Mouse (Mus musculus): ENCODE measurements around the gene Nedd9. TPM values are rescaled to one million over a fixed set of nuclear protein-coding genes. Genes with fewer than 3 reads are reported as not detected.

Gene Nedd9
- total RNA-seq, 2 experiments from 2014 or later = 8.7 to 19.7 TPM

GRCm38 (mm10) chr13:41355552-41355951 lies 131.6 kb downstream of the Nedd9 start:
- ATAC-seq (replicated peaks; ENCODE audit: low FRiP score, poor library complexity, severe bottlenecking) = no peak

- ATAC-seq (replicated peaks; ENCODE audit: low FRiP score, poor library complexity, severe bottlenecking) = no peak
Observed at GRCm38 (mm10) chr13:41354591-41354990, 132.6 kb downstream of the Nedd9 start.

GRCm38 (mm10) chr13:41353676-41354075 lies 133.5 kb downstream of the Nedd9 start:
- no peak for ATAC-seq (replicated peaks; ENCODE audit: low FRiP score, poor library complexity, severe bottlenecking)

- no peak for ATAC-seq (replicated peaks; ENCODE audit: low FRiP score, poor library complexity, severe bottlenecking)
Observed at GRCm38 (mm10) chr13:41352352-41352751, 134.8 kb downstream of the Nedd9 start.

GRCm38 (mm10) chr13:41350589-41350988 lies 136.6 kb downstream of the Nedd9 start:
- ATAC-seq (replicated peaks; ENCODE audit: low FRiP score, poor library complexity, severe bottlenecking) = no peak

GRCm38 (mm10) chr13:41349770-41350169 lies 137.4 kb downstream of the Nedd9 start:
- ATAC-seq (replicated peaks; ENCODE audit: low FRiP score, poor library complexity, severe bottlenecking) = no peak

DNA sequence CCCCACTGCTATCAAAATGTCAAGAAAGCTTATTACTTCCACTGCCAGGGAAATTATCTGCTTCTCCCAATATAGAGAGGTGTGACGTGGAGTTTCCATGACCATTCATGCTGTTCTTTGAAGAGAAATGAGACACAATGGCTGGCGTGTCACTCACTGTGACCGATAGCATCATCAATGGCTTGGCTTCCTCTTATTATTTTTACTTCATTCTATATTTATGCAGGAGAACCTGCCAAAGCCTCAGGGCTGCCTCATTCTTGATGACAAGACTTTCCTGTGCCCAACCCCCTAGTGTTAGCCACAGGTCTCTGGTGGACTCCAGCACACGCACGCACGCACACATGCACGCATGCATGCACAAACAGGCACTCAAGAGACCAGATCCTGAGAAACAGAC lies 141.4 kb downstream of the Nedd9 start:
- no peak for ATAC-seq (replicated peaks; ENCODE audit: low FRiP score, poor library complexity, severe bottlenecking)

GRCm38 (mm10) chr13:41345306-41345705 lies 141.9 kb downstream of the Nedd9 start:
- no peak for ATAC-seq (replicated peaks; ENCODE audit: low FRiP score, poor library complexity, severe bottlenecking)

DNA sequence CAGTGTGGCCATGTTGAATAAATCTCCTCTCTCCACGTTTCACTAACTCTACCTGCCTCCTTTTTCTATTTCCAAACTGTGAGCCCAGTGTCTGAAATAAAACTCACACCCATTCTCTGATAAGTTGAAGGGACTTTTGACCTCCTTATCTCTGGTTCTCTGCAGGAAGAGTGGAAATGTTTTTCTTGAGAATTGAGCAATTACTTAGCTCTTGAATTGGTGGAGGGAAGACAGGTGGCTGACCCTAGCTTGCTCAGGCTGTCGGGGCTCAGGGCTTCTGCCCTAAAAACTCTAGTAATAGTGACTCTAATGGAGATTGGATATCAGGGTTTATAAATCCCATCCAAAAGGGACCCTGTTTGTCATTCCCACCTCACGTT lies 143.3 kb downstream of the Nedd9 start:
- ATAC-seq (replicated peaks; ENCODE audit: low FRiP score, poor library complexity, severe bottlenecking) = no peak

GRCm38 (mm10) chr13:41343163-41343886 lies 143.8 kb downstream of the Nedd9 start:
- no peak for ATAC-seq (replicated peaks; ENCODE audit: low FRiP score, poor library complexity, severe bottlenecking)

DNA sequence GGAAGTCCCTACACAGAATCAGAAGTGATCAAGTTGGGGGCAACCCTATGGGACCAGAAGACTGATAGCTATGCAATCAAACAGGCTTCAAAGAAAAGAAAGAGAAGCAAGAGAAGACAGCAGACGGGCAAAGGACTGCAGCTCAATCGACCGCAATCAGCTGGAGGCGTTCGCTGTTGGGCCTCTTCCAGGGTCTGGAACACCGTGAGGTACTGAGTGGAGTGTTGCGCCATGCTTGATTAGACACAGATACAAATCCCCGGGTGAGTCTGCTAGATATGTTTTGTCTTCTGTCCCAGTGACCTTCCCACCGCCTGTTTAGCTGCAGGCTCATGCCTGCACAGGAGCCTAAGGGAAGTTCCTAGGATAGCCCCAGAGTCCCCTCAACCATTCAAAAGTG lies 145.7 kb downstream of the Nedd9 start:
- ATAC-seq (replicated peaks; ENCODE audit: low FRiP score, poor library complexity, severe bottlenecking) = no peak

DNA sequence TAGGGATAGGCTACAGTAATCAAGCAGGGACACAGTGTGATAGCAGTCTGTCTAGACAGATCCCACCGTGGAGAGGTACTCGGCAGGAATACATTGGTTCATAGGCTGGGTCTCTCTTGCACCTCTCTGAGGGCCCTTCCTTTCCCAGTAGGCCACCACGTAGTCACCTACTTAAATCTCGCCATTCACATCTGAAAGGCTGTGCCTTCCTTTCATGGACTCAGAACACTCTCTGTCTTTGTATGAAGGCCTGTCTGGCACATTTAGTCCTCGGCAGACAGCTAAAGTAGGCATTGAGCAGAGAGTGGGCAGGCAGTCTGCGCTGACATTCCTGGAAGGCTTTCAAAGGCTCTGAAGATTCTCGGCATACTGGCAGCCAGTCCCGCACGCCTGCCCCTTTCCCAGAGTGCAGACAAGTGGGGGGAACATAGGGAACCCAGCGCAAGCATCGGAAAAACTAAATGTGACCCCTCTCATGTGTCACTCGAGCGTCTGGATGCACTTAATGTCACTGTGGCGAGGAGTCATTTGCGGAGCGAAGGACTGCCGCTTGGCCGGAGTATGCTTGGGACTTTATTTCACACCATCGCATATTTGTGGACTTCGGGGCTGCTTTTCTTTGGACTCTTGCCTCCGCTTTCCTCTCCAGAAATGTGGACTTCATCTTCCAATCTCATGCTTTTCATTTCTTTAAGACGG lies 147.4 kb downstream of the Nedd9 start:
- ATAC-seq (replicated peaks; ENCODE audit: low FRiP score, poor library complexity, severe bottlenecking) = no peak

DNA sequence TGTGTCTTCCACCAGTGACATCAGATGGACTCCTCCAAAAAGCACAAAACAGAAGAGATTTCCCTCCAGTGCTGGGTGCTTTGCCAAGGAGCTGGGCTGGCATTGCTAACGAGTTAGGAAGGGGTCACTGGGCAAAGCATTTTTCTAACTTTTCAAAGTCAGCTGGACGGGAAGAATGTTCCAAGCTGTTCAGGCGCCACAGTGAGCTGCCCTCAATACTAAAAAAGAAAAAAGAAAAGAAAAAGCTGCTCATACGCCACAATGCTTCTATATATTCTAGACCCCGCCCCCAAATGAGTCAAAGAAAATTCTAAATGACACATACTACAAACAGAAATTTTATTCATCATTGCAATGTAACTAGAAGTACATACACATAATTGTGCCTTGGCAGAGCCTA lies 148.0 kb downstream of the Nedd9 start:
- ATAC-seq (replicated peaks; ENCODE audit: low FRiP score, poor library complexity, severe bottlenecking) = no peak

DNA sequence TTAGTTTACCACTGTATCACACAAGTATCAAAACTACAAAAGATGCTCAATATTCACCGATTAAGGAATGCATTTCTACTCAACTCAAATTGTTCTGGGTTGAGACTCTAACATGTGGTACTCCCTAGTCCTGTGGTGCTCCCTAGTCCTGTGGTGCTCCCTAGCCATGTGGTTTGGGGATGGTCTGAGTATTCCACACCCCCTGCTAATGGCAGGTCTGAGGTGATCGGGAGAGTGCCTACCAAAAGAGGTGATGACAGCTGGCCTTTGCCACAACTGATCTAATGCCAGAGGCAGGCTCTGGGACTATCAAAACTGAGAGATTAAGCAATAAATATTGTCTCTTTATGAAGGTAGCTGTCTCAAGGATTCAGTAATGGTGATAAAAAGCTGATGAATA lies 149.8 kb downstream of the Nedd9 start:
- no peak for ATAC-seq (replicated peaks; ENCODE audit: low FRiP score, poor library complexity, severe bottlenecking)

GRCm38 (mm10) chr13:41336260-41336659 lies 150.9 kb downstream of the Nedd9 start:
- ATAC-seq (replicated peaks; ENCODE audit: low FRiP score, poor library complexity, severe bottlenecking) = no peak

- no peak for ATAC-seq (replicated peaks; ENCODE audit: low FRiP score, poor library complexity, severe bottlenecking)
Observed at GRCm38 (mm10) chr13:41335767-41336166, 151.4 kb downstream of the Nedd9 start.

DNA sequence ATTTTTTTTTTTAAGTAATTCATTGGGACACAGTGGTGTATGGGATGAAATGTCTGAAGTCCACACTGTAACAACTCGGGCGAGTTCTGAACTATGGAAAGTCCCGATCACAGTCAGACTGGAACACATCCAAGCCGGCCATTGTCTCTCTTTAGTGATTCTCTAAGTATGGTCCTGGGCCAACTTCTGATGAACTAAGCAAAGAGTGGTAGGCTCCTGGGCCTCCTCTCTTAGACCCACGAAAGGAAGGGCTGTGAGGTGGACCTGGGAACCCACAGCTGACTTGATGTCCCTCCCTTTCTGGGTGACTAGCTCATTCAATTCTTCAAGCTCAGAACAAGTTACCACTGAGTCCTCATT lies 152.5 kb downstream of the Nedd9 start:
- no peak for ATAC-seq (replicated peaks; ENCODE audit: low FRiP score, poor library complexity, severe bottlenecking)

DNA sequence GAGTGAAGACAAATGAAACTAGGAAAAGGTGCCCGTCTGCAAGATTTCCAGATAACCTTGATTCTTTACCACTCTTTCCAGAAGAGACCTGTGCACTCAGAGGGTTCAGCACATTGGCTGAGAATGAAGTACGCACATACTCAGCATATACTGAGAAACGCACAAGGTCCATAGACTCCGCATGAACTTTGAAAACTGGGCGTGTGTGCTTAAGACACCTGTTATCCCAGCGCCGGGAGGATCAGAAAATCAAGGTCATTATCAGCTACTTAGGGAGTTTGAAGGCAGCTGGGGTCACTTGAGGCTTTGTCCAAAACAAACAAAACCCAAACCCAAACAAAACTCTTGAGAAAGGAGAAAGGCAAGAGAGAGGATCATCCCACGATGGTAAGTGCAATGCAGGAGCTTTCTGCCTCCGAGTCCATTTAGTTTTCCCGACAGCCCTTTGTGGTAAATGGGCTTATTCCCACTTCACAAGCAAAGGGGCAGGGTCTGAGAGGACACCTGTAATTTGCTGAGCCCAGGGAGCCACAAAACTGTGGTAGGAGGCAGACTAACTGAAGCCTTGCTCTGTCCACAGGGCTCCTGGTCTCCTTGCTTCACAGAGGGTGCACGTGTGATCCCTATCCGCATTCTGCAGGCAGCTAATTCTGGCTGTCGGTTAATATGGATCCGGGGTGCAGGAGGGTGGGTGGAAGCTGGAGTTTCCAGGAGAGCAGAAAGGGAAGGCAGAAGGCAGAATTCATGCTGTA lies 153.1 kb downstream of the Nedd9 start:
- ATAC-seq (replicated peaks; ENCODE audit: low FRiP score, poor library complexity, severe bottlenecking) = no peak

- no peak for ATAC-seq (replicated peaks; ENCODE audit: low FRiP score, poor library complexity, severe bottlenecking)
Observed at GRCm38 (mm10) chr13:41331671-41332340, 155.4 kb downstream of the Nedd9 start.

DNA sequence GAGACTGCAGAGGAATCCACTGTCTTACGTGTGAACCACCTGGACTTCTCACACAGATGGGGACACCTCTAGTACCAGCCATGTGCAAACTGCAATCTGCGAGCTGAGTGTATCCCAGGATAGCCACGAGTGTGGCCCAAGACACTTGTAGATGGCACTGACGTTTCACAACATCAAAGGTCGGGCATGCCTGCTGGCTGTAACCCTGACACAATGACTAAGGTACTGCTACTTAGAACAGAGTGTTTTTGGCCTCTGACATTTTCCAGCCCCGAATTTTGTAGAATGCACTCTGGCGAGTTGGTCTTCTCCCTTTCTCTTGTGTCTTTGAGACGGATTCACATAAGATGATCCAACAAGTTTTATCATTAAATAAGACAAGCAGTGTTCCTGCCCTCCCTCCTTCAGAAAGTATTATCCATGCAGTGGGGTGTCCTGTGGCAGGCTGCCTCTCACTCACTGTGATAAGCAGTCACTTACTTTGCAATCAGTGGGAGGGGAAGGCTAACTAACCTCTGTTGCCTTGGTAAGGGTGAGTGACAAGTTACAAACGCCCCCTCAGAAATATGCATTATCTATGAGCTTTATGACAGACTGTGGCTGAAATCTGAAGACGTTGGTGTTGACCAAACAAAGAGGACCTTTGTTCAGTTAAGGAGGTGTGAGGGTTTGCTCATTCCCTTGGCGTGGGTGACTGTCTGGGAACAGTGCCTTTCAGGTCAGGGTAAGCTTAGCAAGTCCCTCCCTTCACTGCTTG lies 156.4 kb downstream of the Nedd9 start:
- no peak for ATAC-seq (replicated peaks; ENCODE audit: low FRiP score, poor library complexity, severe bottlenecking)

Data from erythroid progenitor cell, adult 5-6 weeks (primary cell).